Mouse (Mus musculus): ENCODE measurements at regions not wholly inside any gene's neighbourhood (a gene's known extent, or its start where the extent isn't known, plus 50 kb on each side); places are given as distances from the start of the nearest gene placed in this dataset.

DNA sequence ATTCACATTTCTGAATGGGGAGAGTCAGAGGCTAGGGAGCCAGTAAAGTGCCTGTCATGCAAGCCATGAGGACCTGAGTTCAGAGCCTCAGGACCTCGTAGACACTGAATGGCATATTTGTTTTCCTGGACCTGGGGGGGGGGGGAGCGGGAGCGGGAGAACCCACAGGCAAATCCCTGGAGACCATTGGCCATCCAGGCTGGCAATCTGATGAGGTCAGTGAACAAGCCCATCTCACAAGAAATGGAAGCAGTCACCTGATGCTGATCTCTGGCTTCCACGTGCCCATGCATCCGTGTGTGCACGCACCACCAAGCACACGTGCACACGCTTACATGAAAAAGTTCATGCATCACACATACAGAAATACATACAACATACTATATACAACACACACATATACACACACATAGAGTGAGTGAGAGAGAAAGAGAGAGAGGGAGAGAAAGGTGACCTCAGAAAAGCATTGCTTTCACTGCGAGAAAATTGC is 196.2 kb downstream of the Dusp6 start:
- Histone ChIP-seq H3K27ac (no peak overlapping the region), H3K4me1 (peaks cover 41% of the 10 kb centered on the region), H3K27me3 (ENCODE audit: low read depth, poor library complexity, severe bottlenecking) (no peaks in the 10 kb centered on the region), H3K36me3 (no peaks in the 10 kb centered on the region), H3K9me3 (replicated peaks) (no peaks in the 10 kb centered on the region), H3K4me3 (no peak overlapping the region)
- 90% methylated on average over 9 of the region's 9 CpGs for WGBS
- DNase-seq (ENCODE audit: low spot score), result no peak

DNA sequence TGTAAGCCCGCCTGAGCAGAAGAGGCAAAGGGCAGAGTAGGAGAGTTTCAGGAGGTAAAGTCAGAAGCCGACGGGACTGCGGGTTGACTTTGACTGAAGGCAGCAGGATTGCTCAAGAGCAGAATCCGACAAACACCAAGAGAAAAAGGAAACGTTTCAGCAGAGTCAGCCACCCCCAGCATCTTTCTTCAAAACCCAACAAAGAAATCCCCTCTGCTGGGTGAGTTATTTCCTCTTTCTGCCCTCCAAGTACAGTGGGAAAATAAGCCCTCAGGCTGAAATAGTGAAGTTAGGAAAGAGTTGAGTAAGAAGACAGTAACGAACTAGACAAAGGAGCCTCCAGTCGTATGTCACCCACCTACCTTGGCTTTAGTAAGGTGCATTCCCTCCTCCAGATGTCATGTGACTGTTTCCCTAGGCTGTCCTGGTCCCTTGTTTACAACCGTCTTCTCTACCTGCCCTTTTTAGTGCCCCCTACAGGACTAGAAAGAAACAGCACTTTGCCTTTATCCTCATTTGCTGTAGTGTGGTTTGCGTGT is 196.9 kb downstream of the Dusp6 start:
- no peaks in the 10 kb centered on the region for H3K27me3 ChIP-seq (ENCODE audit: low read depth, poor library complexity, severe bottlenecking)
- H3K36me3 ChIP-seq, result no peaks in the 10 kb centered on the region
- H3K4me1 ChIP-seq, result peaks cover 41% of the 10 kb centered on the region
- no peaks in the 10 kb centered on the region for H3K9me3 ChIP-seq (replicated peaks)
- H3K4me3 ChIP-seq, result no peak overlapping the region
- H3K27ac ChIP-seq, result peak overlapping the region; percentile 58
- WGBS, result 52% methylated on average over 10 of the region's 10 CpGs
- no peak for DNase-seq (ENCODE audit: low spot score)

DNA sequence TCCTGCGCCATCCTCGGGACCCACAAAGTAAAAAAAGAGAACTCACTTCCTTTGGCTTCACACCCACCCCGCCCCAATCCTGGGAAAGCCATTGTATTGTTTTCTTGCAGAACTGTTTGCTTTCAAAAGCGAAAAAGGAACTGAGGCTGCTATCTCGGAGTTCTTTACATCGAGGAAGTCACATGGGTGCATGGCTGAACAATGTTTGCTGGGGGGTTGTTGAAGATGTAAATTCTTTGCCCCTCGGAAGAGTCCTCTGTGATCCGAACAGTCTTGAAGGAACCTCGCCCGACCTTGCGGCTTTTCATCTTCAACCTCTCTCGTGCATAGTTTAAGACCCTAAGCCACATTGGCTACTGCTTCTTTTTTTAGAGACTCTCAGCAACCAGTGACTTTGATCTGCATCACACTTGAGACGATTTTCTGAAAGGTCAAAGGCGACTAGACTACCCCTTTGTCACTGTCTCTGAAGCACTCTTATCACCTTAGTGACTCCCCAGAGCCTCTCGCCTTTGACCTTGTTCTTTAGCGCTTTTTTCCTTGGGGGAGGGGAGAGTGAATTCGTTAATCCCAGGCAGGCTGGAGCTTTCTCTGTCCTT is 197.9 kb downstream of the Dusp6 start:
- Histone ChIP-seq H3K9me3 (replicated peaks) (no peaks in the 10 kb centered on the region), H3K27ac (peak overlapping the region; percentile 88), H3K4me3 (peak overlapping the region; percentile 48), H3K4me1 (peaks cover 41% of the 10 kb centered on the region), H3K36me3 (no peaks in the 10 kb centered on the region), H3K27me3 (ENCODE audit: low read depth, poor library complexity, severe bottlenecking) (no peaks in the 10 kb centered on the region)
- 4% methylated on average over 17 of the region's 17 CpGs for WGBS
- peak; percentile 57 for DNase-seq (ENCODE audit: low spot score)

DNA sequence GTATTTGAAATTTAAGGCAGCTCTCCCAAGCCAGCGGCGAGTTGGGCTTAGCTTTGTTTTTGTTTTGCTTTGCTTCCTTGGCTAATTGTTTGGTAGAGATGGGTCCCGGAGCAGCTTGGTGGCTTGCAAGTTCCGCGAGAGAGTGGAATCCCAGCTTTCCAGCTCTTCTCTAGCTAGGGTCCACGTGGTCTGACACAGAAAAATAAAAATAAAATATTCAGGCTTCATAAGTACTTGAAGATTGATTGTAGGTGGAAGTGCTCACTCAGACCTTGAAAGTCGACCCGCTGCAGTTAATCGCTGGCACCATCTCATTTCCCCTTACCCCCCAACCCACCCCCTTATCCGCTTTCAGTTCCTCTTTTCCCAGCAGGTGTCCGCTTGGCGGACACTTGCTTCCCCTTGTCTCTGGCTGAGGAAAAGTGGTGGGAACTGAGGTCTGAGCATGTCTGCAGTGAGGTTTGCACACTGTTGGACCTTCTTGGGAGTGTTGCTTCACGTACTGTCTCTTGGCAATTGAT is 198.5 kb downstream of the Dusp6 start:
- WGBS, result under 1% methylated on average over 13 of the region's 13 CpGs
- H3K27ac ChIP-seq, result peak overlapping the region; percentile 88
- peaks cover 41% of the 10 kb centered on the region for H3K4me1 ChIP-seq
- no peaks in the 10 kb centered on the region for H3K27me3 ChIP-seq (ENCODE audit: low read depth, poor library complexity, severe bottlenecking)
- peak overlapping the region; percentile 48 for H3K4me3 ChIP-seq
- H3K9me3 ChIP-seq (replicated peaks), result no peaks in the 10 kb centered on the region
- H3K36me3 ChIP-seq, result no peaks in the 10 kb centered on the region
- DNase-seq (ENCODE audit: low spot score), result no peak

DNA sequence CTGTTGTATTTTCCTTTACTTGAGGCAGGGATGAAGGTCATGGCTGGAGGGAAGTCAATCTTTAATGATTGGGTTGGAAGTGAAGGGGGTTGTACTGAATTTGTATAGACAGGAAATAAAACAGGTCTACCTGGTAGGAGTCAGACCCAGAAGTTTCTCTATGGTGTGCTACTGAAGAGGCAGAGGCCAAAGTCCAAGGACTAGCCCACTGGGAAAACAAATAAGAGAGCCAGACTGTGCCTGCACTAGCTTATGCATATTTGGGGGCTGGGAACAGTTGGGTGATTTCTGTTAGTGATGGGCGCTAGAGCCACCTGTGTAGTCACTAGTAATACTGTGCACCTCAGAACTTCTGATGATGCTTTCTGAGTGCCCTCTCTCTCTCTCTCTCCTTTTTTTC is 203.7 kb downstream of the Dusp6 start:
- Histone ChIP-seq H3K27ac (no peak overlapping the region), H3K4me3 (no peak overlapping the region), H3K36me3 (no peaks in the 10 kb centered on the region), H3K4me1 (peaks cover 13% of the 10 kb centered on the region), H3K27me3 (ENCODE audit: low read depth, poor library complexity, severe bottlenecking) (no peaks in the 10 kb centered on the region), H3K9me3 (replicated peaks) (no peaks in the 10 kb centered on the region)
- DNase-seq (ENCODE audit: low spot score), result no peak
- WGBS, result 93% methylated on average over 1 of the region's 1 CpGs

DNA sequence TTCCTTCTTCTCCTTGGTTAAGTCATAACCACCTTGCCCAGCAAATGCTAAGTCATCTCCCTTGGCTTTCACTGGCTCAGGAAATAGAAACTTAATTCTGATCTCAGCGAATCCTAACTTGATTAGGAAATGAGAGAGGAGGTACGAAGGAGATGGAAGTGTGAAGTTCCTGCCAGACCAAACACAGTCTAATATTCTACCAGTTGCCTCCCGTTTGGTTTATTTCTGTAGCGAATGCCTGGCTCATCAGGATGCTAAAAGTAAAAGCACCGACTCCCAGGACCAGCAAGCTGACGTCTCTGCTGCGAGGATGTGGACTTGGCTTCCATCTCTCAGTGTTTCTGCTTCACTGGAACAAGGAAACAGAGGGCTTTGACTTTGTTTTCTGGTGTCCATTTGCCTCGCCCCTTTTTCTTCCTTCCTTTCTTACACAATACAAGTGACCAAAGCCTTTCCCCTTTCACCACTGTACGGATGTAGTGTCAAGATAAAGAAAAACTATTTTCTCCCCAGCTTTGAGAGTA is 204.3 kb downstream of the Dusp6 start:
- 82% methylated on average over 9 of the region's 9 CpGs for WGBS

DNA sequence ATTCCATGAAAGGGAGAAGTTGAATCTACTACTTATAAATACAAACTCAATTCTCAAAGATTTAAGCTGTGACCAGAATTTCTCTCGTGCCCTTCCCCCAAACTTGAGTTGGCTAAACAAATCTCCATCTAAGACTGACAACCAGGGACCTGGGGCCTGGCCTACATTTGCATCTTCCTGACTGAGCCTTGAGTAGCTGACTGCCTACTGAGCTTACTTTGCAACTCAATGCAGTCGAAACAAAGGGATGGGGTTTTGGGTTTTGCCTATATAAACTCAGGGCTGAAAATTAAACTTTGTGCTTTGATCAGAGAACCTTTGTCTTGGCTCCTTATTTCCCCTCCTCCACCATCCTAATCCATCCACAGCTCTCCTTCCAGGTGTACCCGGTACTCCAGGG is 205.9 kb downstream of the Dusp6 start:
- Histone ChIP-seq H3K36me3 (no peaks in the 10 kb centered on the region), H3K4me3 (no peak overlapping the region), H3K9me3 (replicated peaks) (no peaks in the 10 kb centered on the region), H3K27me3 (ENCODE audit: low read depth, poor library complexity, severe bottlenecking) (no peaks in the 10 kb centered on the region), H3K27ac (no peak overlapping the region), H3K4me1 (no peaks in the 10 kb centered on the region)
- DNase-seq (ENCODE audit: low spot score), result no peak
- WGBS, result 42% methylated on average over 3 of the region's 3 CpGs

More for the DNA sequence above, 204.3 kb downstream of the Dusp6 start:
- Histone ChIP-seq H3K4me1 (peaks cover 7% of the 10 kb centered on the region), H3K36me3 (no peaks in the 10 kb centered on the region), H3K4me3 (no peak overlapping the region), H3K27ac (no peak overlapping the region), H3K27me3 (ENCODE audit: low read depth, poor library complexity, severe bottlenecking) (no peaks in the 10 kb centered on the region), H3K9me3 (replicated peaks) (no peaks in the 10 kb centered on the region)
- DNase-seq (ENCODE audit: low spot score), result no peak

DNA sequence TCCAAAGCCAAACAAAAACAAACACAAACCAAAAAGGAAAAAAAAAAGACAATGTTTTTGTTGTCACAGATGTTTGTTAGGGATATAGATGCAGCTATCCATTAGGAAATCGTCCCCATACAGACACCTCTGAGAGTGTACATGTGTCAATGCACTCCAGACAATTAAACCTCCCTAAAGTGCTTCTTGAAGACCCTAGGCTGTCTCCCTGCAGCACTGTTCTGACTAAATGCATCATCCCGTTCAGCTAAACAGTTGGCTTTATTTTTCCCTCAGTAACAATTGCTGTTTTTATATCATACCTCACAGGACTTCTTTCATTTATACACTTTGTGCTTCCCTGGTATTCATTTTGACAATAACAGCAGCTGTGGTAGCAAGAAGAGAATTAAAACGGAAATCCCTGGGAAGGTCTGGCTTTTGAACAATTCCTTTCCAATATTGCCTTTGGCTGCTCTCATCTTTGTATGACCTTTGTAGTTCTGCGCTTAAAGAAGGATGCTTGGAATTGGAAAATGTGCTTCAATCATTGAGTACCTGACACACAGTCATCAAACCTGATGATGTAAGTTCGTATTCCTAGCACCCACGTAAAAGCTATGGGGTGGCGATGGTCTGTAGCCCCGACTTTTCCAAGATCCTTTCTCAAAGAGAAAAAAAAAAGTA is 208.9 kb downstream of the Dusp6 start:
- no peaks in the 10 kb centered on the region for H3K4me1 ChIP-seq
- peak overlapping the region; percentile 14; the same call in 1 of the 2 replicates for H3K27ac ChIP-seq
- no peaks in the 10 kb centered on the region for H3K9me3 ChIP-seq (replicated peaks)
- no peak overlapping the region for H3K4me3 ChIP-seq
- 82% methylated on average over 8 of the region's 8 CpGs for WGBS
- no peaks in the 10 kb centered on the region for H3K36me3 ChIP-seq
- DNase-seq (ENCODE audit: low spot score), result no peak
- no peaks in the 10 kb centered on the region for H3K27me3 ChIP-seq (ENCODE audit: low read depth, poor library complexity, severe bottlenecking)

DNA sequence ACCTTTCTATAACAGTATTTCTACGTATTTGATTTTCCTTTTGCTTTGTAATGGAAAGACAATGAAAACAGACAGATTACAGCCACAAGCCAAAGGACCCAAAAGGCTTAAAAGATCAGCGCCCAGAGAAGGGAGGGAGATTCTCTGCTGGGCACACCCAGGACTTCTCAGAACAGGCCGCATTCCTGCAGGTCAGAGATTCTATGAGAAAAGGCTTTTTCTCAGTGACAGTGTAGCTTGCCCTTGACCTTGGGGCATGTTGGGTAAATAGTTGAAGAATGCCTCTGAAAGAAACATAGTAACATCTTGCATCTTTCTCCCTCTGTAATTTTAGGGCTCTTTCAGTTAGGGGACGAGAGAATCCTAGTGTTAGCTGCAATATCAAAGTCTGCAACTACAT is 209.8 kb downstream of the Dusp6 start:
- Histone ChIP-seq H3K27me3 (ENCODE audit: low read depth, poor library complexity, severe bottlenecking) (no peaks in the 10 kb centered on the region), H3K27ac (no peak overlapping the region), H3K36me3 (no peaks in the 10 kb centered on the region), H3K4me1 (no peaks in the 10 kb centered on the region), H3K4me3 (no peak overlapping the region), H3K9me3 (replicated peaks) (no peaks in the 10 kb centered on the region)
- WGBS, result 71% methylated on average over 4 of the region's 4 CpGs
- no peak for DNase-seq (ENCODE audit: low spot score)

DNA sequence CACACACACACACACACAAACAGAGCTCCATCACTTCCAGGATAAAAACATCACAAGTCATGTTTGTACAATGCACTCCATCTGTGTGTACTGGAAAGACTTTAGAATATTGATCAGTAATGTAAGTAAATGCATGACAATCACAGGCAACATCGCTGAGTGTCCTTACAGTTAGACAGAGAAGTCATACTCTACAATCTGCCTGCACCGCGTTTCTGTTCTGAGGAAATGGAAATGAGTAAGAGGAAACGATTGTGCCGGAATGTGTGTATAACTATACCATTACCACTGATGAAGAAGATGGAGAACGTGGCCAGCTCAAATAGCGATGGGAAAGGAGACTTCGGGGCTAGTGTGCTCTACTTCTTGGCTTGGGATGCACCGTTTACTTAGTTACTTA is 210.7 kb downstream of the Dusp6 start:
- Histone ChIP-seq H3K27me3 (ENCODE audit: low read depth, poor library complexity, severe bottlenecking) (no peaks in the 10 kb centered on the region), H3K36me3 (no peaks in the 10 kb centered on the region), H3K27ac (no peak overlapping the region), H3K4me3 (no peak overlapping the region), H3K9me3 (replicated peaks) (no peaks in the 10 kb centered on the region), H3K4me1 (no peaks in the 10 kb centered on the region)
- 93% methylated on average over 9 of the region's 9 CpGs for WGBS
- DNase-seq (ENCODE audit: low spot score), result no peak

DNA sequence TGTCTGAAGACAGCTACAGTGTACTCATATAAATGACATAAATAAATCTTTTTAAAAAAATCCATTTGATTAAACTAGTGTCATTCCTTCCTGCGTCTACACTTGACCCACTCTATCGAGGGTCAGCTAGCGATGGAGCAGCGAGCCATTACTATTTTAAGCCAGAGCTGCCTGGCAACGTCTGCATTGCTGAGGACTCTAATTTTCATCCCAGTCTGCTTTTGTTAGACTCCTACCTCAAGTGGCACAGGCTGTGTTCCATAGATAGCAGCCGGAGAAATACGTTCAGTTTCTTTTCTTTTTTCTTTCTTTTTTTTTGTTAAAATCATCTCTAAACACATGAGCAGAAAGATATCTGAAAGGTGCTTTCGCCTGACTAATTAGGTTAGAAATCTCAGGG is 211.5 kb downstream of the Dusp6 start:
- WGBS, result 91% methylated on average over 8 of the region's 8 CpGs
- Histone ChIP-seq H3K36me3 (no peaks in the 10 kb centered on the region), H3K27me3 (ENCODE audit: low read depth, poor library complexity, severe bottlenecking) (no peaks in the 10 kb centered on the region), H3K4me1 (no peaks in the 10 kb centered on the region), H3K9me3 (replicated peaks) (no peaks in the 10 kb centered on the region), H3K27ac (no peak overlapping the region), H3K4me3 (no peak overlapping the region)
- no peak for DNase-seq (ENCODE audit: low spot score)

DNA sequence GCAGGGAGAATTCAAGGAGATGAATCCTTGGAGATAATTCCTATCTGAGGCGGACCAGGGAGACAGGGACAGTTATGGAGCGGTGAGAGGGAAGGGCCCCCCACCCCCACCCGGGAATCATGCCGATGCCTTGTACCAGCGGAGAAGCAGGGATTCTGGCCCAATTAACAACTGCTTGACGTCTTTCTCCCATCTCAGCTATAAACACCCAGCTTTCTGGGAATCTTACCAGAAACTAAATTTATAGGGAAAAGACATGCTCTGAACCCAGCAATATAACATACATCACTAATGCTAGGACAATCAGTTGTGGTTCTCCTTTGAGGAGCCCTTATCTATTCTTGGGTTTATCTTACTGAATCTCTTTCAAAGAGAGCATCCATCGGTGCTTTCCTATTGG is 213.2 kb downstream of the Dusp6 start:
- WGBS, result 83% methylated on average over 7 of the region's 7 CpGs
- no peak for DNase-seq (ENCODE audit: low spot score)
- Histone ChIP-seq H3K27ac (no peak overlapping the region), H3K4me3 (no peak overlapping the region), H3K36me3 (no peaks in the 10 kb centered on the region), H3K27me3 (ENCODE audit: low read depth, poor library complexity, severe bottlenecking) (no peaks in the 10 kb centered on the region), H3K9me3 (replicated peaks) (no peaks in the 10 kb centered on the region), H3K4me1 (no peaks in the 10 kb centered on the region)

DNA sequence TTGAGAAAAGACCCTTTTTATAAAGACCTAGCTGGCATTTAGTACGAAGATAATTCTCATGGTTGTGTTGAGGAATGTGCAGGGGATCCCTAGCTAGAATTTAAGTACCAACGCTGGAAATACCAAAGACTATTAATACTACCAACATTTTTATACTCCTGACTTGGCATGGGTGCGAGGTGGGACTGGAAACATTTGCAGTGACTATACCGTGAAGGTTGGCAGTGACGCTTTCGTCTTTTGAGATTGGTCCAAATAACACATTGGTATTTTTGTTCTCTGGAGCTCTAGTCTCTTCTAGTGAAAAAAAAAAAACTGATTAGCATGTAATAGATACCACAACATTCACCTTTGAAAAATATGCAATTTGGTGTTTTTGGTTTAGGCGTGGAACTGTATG is 213.7 kb downstream of the Dusp6 start:
- DNase-seq (ENCODE audit: low spot score), result no peak
- Histone ChIP-seq H3K4me1 (no peaks in the 10 kb centered on the region), H3K36me3 (no peaks in the 10 kb centered on the region), H3K4me3 (no peak overlapping the region), H3K27ac (no peak overlapping the region), H3K27me3 (ENCODE audit: low read depth, poor library complexity, severe bottlenecking) (no peaks in the 10 kb centered on the region), H3K9me3 (replicated peaks) (no peaks in the 10 kb centered on the region)
- 91% methylated on average over 7 of the region's 7 CpGs for WGBS
